Mouse (Mus musculus): ENCODE results near the gene Kmt2d.
A peak's percentile ranks its signal among the peaks of the same experiment; 100 is the strongest.
"Not testable (repeated sequence)": the region's sequence is repeated elsewhere in the genome, so short reads cannot be mapped to it uniquely, and the experiment has no call there.

The Kmt2d gene

GRCm38 (mm10) chr15:98871070-98871915, at the start of gene Kmt2d:
Gene Kmt2d, minus strand, starts transcription at chr15:98871204.
- no peak for DNase-seq (ENCODE audit: low spot score)

- not testable (repeated sequence) for DNase-seq (ENCODE audit: low spot score)
Observed at GRCm38 (mm10) chr15:98918499-98918895, 47.5 kb upstream of the Kmt2d start.

GRCm38 (mm10) chr15:98917538-98918498, 46.8 kb upstream of the Kmt2d start, which contains the start of gene Lmbr1l:
Gene Lmbr1l, minus strand, starts transcription at chr15:98918231.
- DNase-seq (ENCODE audit: low spot score): peak; percentile 100

GRCm38 (mm10) chr15:98917091-98917490, 46.1 kb upstream of the Kmt2d start:
- DNase-seq (ENCODE audit: low spot score): peak; percentile 21

- DNase-seq (ENCODE audit: low spot score): no peak
Observed at GRCm38 (mm10) chr15:98916016-98916415, 45.0 kb upstream of the Kmt2d start.

GRCm38 (mm10) chr15:98914903-98915302, 43.9 kb upstream of the Kmt2d start:
- no peak for DNase-seq (ENCODE audit: low spot score)

GRCm38 (mm10) chr15:98904692-98905091, 33.7 kb upstream of the Kmt2d start:
- DNase-seq (ENCODE audit: low spot score): peak; percentile 34

- DNase-seq (ENCODE audit: low spot score): no peak
Observed at GRCm38 (mm10) chr15:98902600-98902999, 31.6 kb upstream of the Kmt2d start.

GRCm38 (mm10) chr15:98901530-98901929, 30.5 kb upstream of the Kmt2d start:
- DNase-seq (ENCODE audit: low spot score): no peak

- DNase-seq (ENCODE audit: low spot score): no peak
Observed at GRCm38 (mm10) chr15:98897928-98898800, 27.2 kb upstream of the Kmt2d start, which contains the start of gene Dhh. Gene Dhh, minus strand, starts transcription at chr15:98898540.

- DNase-seq (ENCODE audit: low spot score): no peak
Observed at GRCm38 (mm10) chr15:98897495-98897894, 26.5 kb upstream of the Kmt2d start.

GRCm38 (mm10) chr15:98895635-98896589, 24.9 kb upstream of the Kmt2d start:
- DNase-seq (ENCODE audit: low spot score): no peak

GRCm38 (mm10) chr15:98894746-98895634, 24.0 kb upstream of the Kmt2d start:
- no peak for DNase-seq (ENCODE audit: low spot score)

- DNase-seq (ENCODE audit: low spot score): peak; percentile 42
Observed at GRCm38 (mm10) chr15:98893940-98894745, 23.1 kb upstream of the Kmt2d start, which contains the start of gene Rhebl1. Gene Rhebl1, minus strand, starts transcription at chr15:98894540.

GRCm38 (mm10) chr15:98893036-98893435, 22.0 kb upstream of the Kmt2d start:
- DNase-seq (ENCODE audit: low spot score): no peak

- DNase-seq (ENCODE audit: low spot score): peak; percentile 65
Observed at GRCm38 (mm10) chr15:98891907-98892606, 21.1 kb upstream of the Kmt2d start.

GRCm38 (mm10) chr15:98891198-98891742, 20.3 kb upstream of the Kmt2d start:
- DNase-seq (ENCODE audit: low spot score): no peak
